Mouse (Mus musculus): Measurements from ENCODE around the gene Defb42. TPM values are rescaled to one million over a fixed set of nuclear protein-coding genes. Genes with fewer than 3 reads are reported as not detected.

Defb42 gene
- polyA plus RNA-seq (2015; fragmentation: Nextera tagmentation; extraction: Ambion mirVana): not detected in 2 replicates

DNA sequence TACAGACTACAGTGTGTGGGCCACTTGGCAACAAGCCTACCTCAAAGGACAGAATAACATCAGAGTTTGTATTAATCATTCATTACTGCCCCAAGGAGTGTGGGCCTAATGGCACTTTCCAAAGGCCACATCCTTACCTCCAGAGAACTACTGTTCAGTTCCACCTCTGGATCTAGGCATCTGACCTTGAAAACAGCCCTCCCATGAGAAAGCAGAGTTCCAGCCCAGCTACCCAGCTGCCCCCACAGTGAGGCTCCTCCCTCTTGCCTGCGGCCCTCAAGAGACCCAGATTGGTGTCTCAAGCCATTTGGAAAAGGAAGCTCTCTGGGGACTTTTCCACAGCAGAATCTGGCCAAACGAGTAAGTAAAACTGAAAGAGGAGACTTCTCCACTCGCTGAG is at the start of gene Defb42:
Defb42 (plus strand) TSS at position 301 of the 400 bp plus-strand sequence.
- no peak for ATAC-seq (ENCODE audit: insufficient read depth)
- H3K27ac ChIP-seq (replicated peaks): no peak within 1 kb of the TSS
- no peak within 1 kb of the TSS for H3K9ac ChIP-seq
- H3K4me3 ChIP-seq (replicated peaks): no peak within 1 kb of the TSS
- no peaks in the 10 kb centered on the region for H3K9me3 ChIP-seq (replicated peaks)
- no peaks in the 10 kb centered on the region for H3K4me1 ChIP-seq (replicated peaks)
- H3K4me2 ChIP-seq: no peak within 1 kb of the TSS
- WGBS (ENCODE audit: insufficient replicate concordance): 61% methylated on average over 3 of the region's 3 CpGs
- H3K36me3 ChIP-seq (replicated peaks): no peaks in the 10 kb centered on the region
- H3K27me3 ChIP-seq: peaks cover 7% of the 10 kb centered on the region; the same call in 1 of the 2 replicates

DNA sequence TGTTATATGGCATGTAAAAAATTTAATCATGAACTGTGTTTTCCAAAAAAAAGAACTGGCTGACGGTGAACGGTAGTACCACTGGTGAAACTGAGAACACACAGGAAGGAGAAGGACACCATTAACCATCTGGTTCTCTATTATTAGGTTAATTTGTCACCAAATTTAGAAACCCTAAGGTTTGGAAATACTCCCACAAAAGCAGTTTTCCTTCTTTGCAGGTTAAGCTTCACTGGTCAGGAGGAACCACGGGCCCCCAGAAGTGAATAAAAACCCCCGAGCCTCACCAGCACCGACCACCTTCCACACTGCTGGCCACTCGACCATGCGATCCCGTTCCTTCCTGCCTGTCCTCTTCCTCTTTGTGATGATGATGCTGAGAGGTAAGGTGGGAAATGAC is 49.0 kb upstream of the Defb42 start, which contains the start of gene Defb47:
Defb47 (plus strand) TSS at position 301 of the 400 bp plus-strand sequence.
- no peak for ATAC-seq (ENCODE audit: insufficient read depth)
- Histone ChIP-seq H3K9me3 (replicated peaks) (no peaks in the 10 kb centered on the region), H3K27ac (replicated peaks) (no peak within 1 kb of the TSS), H3K36me3 (replicated peaks) (no peaks in the 10 kb centered on the region), H3K4me3 (replicated peaks) (no peak within 1 kb of the TSS), H3K4me2 (no peak within 1 kb of the TSS), H3K27me3 (no peaks in the 10 kb centered on the region; the same call in 1 of the 2 replicates), H3K9ac (no peak within 1 kb of the TSS), H3K4me1 (replicated peaks) (no peaks in the 10 kb centered on the region)
- 53% methylated on average over 8 of the region's 8 CpGs for WGBS (ENCODE audit: insufficient replicate concordance)

DNA sequence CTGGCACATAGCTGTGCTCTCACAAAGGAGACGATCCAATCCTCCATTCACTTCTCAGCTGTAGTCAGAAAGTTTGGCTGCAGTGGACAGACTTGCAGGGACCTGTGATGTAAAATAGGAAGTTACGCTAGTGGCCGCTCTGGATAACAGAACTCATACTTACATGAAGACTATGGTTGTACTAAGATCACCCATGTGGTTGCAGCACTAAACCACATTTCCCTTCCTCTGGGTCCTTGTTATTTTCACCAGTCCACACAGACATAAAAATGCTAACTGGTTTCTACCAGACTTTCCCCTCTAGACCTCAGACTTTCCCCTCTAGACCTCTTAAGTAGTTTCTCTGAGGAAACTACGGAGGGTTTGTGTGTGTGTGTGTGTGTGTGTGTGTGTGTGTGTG is 47.8 kb upstream of the Defb42 start:
- WGBS (ENCODE audit: insufficient replicate concordance): 34% methylated on average over 4 of the region's 4 CpGs
- Histone ChIP-seq H3K27ac (replicated peaks) (no peak overlapping the region), H3K36me3 (replicated peaks) (no peaks in the 10 kb centered on the region), H3K4me3 (replicated peaks) (no peak overlapping the region), H3K4me1 (replicated peaks) (no peaks in the 10 kb centered on the region), H3K4me2 (no peak overlapping the region), H3K9me3 (replicated peaks) (no peaks in the 10 kb centered on the region), H3K9ac (no peak overlapping the region), H3K27me3 (no peaks in the 10 kb centered on the region; the same call in 1 of the 2 replicates)
- ATAC-seq (ENCODE audit: insufficient read depth): no peak

DNA sequence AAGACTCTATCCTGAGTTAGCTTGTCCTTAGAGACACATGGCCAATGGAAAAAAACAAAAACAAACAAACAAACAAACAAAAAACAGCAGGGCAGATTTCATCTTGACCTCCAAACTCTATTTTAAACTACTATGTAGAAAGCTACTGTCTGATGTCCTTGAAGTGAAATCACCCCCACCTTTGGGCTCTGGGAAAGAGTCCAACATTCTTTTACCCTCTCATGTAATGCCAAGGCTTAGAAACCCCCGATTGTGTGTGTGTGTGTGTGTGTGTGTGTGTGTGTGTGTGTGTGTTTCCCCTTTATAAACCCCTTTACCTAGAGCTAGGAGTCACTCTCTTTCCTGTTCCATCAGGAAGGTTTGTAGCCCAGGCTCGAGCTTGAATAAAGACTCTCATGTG is 44.2 kb upstream of the Defb42 start:
- Histone ChIP-seq H3K27me3 (no peaks in the 10 kb centered on the region), H3K4me2 (no peak overlapping the region), H3K9ac (no peak overlapping the region), H3K4me3 (replicated peaks) (no peak overlapping the region), H3K4me1 (replicated peaks) (no peaks in the 10 kb centered on the region), H3K9me3 (replicated peaks) (no peaks in the 10 kb centered on the region), H3K27ac (replicated peaks) (no peak overlapping the region), H3K36me3 (replicated peaks) (no peaks in the 10 kb centered on the region)
- ATAC-seq (ENCODE audit: insufficient read depth): no peak
- WGBS (ENCODE audit: insufficient replicate concordance): 48% methylated on average over 2 of the region's 2 CpGs

DNA sequence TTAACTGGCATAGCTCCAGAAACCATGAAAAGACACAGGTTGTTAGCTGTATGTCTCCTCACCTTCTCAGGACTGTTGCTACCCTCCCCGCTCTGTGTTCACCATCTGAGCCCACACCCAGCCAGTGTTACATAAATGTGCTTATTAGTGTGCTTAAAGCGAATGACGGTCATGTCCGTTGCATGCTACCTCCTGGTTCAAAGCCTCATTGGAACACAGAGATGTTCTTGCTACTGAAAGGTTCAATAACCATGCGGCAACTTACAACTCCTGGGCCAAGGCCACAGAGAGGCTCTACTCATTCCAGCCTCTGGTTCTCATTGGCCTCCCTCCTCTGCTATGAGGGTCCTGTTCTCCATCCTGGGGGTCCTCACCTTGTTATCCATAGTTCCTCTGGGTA is 35.3 kb upstream of the Defb42 start, which contains the start of gene Defb43:
Defb43 (plus strand) TSS at position 301 of the 400 bp plus-strand sequence.
- no peak within 1 kb of the TSS for H3K4me3 ChIP-seq (replicated peaks)
- H3K27me3 ChIP-seq: 0 out of 2 replicates have a peak, but pooled peaks cover 3% of the 10 kb centered on the region
- no peaks in the 10 kb centered on the region for H3K9me3 ChIP-seq (replicated peaks)
- H3K4me1 ChIP-seq (replicated peaks): no peaks in the 10 kb centered on the region
- H3K36me3 ChIP-seq (replicated peaks): no peaks in the 10 kb centered on the region
- 82% methylated on average over 5 of the region's 5 CpGs for WGBS (ENCODE audit: insufficient replicate concordance)
- no peak within 1 kb of the TSS for H3K9ac ChIP-seq
- H3K27ac ChIP-seq (replicated peaks): no peak within 1 kb of the TSS
- no peak for ATAC-seq (ENCODE audit: insufficient read depth)
- H3K4me2 ChIP-seq: no peak within 1 kb of the TSS

DNA sequence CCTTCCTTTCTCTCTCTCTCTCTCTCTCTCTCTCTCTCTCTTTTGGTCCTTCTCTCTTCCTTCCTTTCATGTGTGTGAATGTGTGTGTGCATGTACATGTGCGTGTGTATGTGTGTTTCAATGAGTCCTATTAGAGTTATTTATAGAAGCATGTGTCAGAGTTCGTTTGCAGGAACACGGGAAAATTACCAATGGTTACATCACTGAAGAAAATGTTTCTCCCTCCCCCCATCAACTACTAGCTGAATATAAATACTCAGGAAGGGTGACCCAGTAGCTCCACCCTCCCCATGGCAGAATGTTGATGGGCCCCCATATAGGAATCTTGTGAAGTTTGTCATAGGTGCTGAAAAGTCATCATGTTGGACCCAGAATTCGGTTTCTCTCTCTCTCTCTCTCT is 33.7 kb upstream of the Defb42 start:
- no peaks in the 10 kb centered on the region for H3K36me3 ChIP-seq (replicated peaks)
- WGBS (ENCODE audit: insufficient replicate concordance): 53% methylated on average over 4 of the region's 4 CpGs
- H3K9ac ChIP-seq: no peak overlapping the region
- H3K27me3 ChIP-seq: 0 out of 2 replicates have a peak, but pooled peaks cover 3% of the 10 kb centered on the region
- no peak overlapping the region for H3K4me2 ChIP-seq
- H3K9me3 ChIP-seq (replicated peaks): no peaks in the 10 kb centered on the region
- H3K4me1 ChIP-seq (replicated peaks): no peaks in the 10 kb centered on the region
- H3K4me3 ChIP-seq (replicated peaks): no peak overlapping the region
- no peak overlapping the region for H3K27ac ChIP-seq (replicated peaks)
- no peak for ATAC-seq (ENCODE audit: insufficient read depth)

DNA sequence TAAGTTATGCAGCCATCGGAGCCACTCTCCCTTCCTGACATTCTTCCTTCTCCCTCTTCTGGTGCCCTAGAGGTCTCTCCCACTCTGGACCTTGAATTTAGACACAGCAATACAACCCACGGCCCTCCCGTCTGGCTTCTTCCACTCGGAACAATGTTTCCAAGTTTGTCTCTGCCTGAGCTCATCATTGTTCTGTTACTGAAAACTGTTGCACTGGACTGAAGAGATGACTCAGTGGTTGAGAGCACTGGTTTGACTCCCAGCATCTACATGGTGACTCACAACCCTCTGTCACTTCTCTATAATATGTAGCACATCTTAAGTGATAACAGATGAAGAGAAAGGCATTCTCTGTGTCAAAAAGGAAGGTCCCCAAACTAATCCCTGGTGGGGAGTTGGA is 32.1 kb upstream of the Defb42 start:
- H3K9me3 ChIP-seq (replicated peaks): no peaks in the 10 kb centered on the region
- H3K4me1 ChIP-seq (replicated peaks): no peaks in the 10 kb centered on the region
- no peak overlapping the region for H3K4me3 ChIP-seq (replicated peaks)
- H3K9ac ChIP-seq: no peak overlapping the region
- 72% methylated on average over 4 of the region's 4 CpGs for WGBS (ENCODE audit: insufficient replicate concordance)
- no peak overlapping the region for H3K27ac ChIP-seq (replicated peaks)
- no peak overlapping the region for H3K4me2 ChIP-seq
- H3K36me3 ChIP-seq (replicated peaks): no peaks in the 10 kb centered on the region
- no peak for ATAC-seq (ENCODE audit: insufficient read depth)
- 0 out of 2 replicates have a peak, but pooled peaks cover 3% of the 10 kb centered on the region for H3K27me3 ChIP-seq

DNA sequence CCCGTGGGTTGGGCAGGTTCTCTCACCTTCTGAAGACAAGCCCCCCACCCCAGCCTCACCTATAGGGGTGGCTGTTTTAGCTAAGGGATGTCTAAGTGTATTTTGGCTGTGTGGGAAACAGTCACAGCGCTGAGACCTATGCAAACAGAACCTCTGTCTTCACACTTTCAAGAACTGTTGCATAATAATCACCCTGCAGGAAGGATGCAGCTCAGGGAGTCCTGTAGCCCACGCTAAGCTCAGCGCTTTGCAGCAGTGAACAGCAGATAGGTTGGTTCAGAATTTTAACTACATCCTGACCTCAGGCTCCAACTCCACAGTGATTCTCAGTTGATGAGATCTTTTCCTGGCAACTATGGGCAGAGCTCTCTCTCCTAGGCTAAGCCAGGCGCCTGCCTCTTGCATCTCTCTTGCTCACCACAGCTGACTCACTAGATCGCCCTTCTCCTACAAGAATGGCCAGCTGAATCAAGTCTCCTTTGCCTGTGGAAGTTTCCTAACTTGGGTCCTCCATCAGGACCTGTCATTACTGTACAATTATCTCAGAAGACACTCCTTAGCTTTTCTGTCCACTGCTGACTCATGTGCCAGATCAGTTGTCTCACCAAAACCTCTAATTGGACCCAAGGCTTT is 26.2 kb upstream of the Defb42 start:
- no peak overlapping the region for H3K4me2 ChIP-seq
- 0 out of 2 replicates have a peak, but pooled peaks cover 2% of the 10 kb centered on the region for H3K27me3 ChIP-seq
- H3K4me1 ChIP-seq (replicated peaks): no peaks in the 10 kb centered on the region
- WGBS (ENCODE audit: insufficient replicate concordance): 39% methylated on average over 6 of the region's 6 CpGs
- H3K36me3 ChIP-seq (replicated peaks): no peaks in the 10 kb centered on the region
- no peak overlapping the region for H3K4me3 ChIP-seq (replicated peaks)
- no peak overlapping the region for H3K9ac ChIP-seq
- no peak overlapping the region for H3K27ac ChIP-seq (replicated peaks)
- no peaks in the 10 kb centered on the region for H3K9me3 ChIP-seq (replicated peaks)
- ATAC-seq (ENCODE audit: insufficient read depth): no peak

DNA sequence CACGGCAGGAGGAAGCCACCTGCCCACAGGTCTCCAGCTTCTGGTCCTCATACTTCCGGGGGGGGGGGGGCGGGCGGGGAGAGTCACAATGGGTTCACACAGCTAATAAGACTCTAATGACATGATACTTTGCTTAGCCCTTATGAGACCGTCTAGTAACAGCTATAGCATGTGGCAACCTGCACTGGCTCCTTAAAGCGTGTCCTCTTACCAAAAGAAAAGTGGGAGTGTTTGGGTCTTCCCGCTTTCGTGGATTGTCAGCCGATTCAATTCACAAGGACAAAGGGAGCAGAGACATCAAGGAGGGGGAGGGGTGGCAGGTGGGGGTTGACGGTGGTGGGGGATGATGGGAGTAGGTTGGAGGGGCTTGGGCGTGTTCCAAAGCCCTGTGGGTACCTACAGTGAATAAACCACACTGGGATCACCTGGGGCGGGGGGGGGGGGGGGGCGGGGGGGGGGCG is 3.1 kb downstream of the Defb42 start, which contains the start of gene Defb30:
Defb30 (minus strand) TSS at position 51 of the 461 bp plus-strand sequence.
- 65% methylated on average over 14 of the region's 14 CpGs for WGBS (ENCODE audit: insufficient replicate concordance)

DNA sequence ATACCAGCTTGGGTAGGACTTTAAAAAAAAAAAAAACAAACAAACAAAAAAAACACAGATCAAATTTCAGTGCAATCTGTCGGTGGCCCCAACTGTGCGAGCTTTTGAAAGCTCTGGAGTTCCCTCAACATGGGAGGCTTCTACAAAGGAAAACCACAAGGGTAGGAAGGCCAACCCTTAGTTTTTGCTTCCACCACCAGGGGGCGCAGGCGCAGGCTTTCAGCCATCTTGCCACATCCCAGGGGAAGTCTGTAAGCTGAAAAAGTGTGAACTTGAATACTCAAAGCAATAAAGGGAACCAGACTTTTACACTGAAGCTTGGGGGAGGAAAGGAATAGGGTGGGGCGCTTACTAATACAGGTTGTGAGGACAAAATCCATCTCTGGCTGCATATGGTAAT is 4.0 kb downstream of the Defb42 start:
- no peaks in the 10 kb centered on the region for H3K36me3 ChIP-seq (replicated peaks)
- no peaks in the 10 kb centered on the region for H3K9me3 ChIP-seq (replicated peaks)
- H3K27me3 ChIP-seq: peaks cover 20% of the 10 kb centered on the region
- no peak overlapping the region for H3K4me2 ChIP-seq
- no peak for ATAC-seq (ENCODE audit: insufficient read depth)
- H3K9ac ChIP-seq: no peak overlapping the region
- no peak overlapping the region for H3K27ac ChIP-seq (replicated peaks)
- no peak overlapping the region for H3K4me3 ChIP-seq (replicated peaks)
- 0 out of 2 replicates have a peak, but pooled peaks cover 5% of the 10 kb centered on the region for H3K4me1 ChIP-seq (replicated peaks)
- WGBS (ENCODE audit: insufficient replicate concordance): 10% methylated on average over 5 of the region's 5 CpGs

More for the DNA sequence above, 3.1 kb downstream of the Defb42 start, which contains the start of gene Defb30:
- Histone ChIP-seq H3K27me3 (peaks cover 12% of the 10 kb centered on the region), H3K9ac (no peak within 1 kb of the TSS), H3K4me2 (no peak within 1 kb of the TSS), H3K4me3 (replicated peaks) (no peak within 1 kb of the TSS), H3K4me1 (replicated peaks) (0 out of 2 replicates have a peak, but pooled peaks cover 5% of the 10 kb centered on the region), H3K9me3 (replicated peaks) (no peaks in the 10 kb centered on the region), H3K27ac (replicated peaks) (no peak within 1 kb of the TSS), H3K36me3 (replicated peaks) (no peaks in the 10 kb centered on the region)
- ATAC-seq (ENCODE audit: insufficient read depth): no peak

DNA sequence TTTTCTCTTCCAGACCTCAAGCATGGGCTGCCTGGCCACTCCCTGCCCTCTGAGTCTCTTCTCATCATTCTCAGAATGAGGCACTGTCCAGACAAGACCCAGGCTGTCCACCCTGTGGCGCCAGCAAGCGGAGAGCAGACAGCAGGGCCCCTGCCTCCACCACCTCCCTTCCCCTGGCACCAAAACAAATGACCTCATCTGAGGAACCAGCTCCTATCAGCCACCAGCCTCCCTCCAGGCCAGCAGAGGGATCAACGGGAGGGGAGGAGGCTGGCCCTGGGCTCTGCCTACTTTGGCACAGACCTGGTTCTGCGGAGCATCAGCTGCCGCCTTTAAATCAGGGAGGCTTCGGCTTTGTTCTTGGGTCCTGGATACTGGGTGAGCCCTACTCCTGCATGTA is 7.9 kb downstream of the Defb42 start:
- Histone ChIP-seq H3K27me3 (peaks cover 25% of the 10 kb centered on the region), H3K27ac (replicated peaks) (no peak overlapping the region), H3K4me1 (replicated peaks) (0 out of 2 replicates have a peak, but pooled peaks cover 5% of the 10 kb centered on the region), H3K4me3 (replicated peaks) (no peak overlapping the region), H3K9ac (no peak overlapping the region), H3K36me3 (replicated peaks) (no peaks in the 10 kb centered on the region), H3K9me3 (replicated peaks) (no peaks in the 10 kb centered on the region), H3K4me2 (no peak overlapping the region)
- ATAC-seq (ENCODE audit: insufficient read depth): peak; percentile 47
- 34% methylated on average over 6 of the region's 6 CpGs for WGBS (ENCODE audit: insufficient replicate concordance)

All from liver, embryonic 15.5 days (tissue).